16 mouse cellular contexts compared by ENCODE assay signal in genomic region chr10:128495903-128496302, GRCm38 (mm10). TPM values are rescaled to one million over a fixed set of nuclear protein-coding genes. Genes with fewer than 3 reads are reported as not detected.
DNase-seq lines count a peak whose midpoint lies in the region; ATAC-seq and TF ChIP-seq lines count a peak whose summit lies in the region.
"Had no signal": no experiment of that assay in that cellular context is flagged by ENCODE, and none has a peak within 500 bp of the region (broad histone marks: within the 10 kb centered on the region; RNA-seq: fewer than 3 reads in every experiment).

No protein-coding gene starts in this region.

- H3K9ac ChIP-seq in kidney, postnatal 0 days (ENCODE audit: low read depth, low read length) = 0 out of 2 replicates have a peak overlapping the region, but pooled peaks have one; percentile 24
- H3K9ac ChIP-seq in liver, embryonic 15.5 days = no peak overlapping the region
- H3K9ac ChIP-seq: midbrain, embryonic 12.5 days had no signal

- H3K4me1 ChIP-seq in kidney, postnatal 0 days (replicated peaks; ENCODE audit: insufficient read depth, low read length) = peaks cover 26% of the 10 kb centered on the region
- H3K4me1 ChIP-seq in kidney, adult 2 months (ENCODE audit: control insufficient read depth, insufficient read depth, low read length) = peaks cover 27% of the 10 kb centered on the region
- H3K4me1 ChIP-seq in liver, embryonic 15.5 days (replicated peaks) = peaks cover 82% of the 10 kb centered on the region

- TF ChIP-seq CTCF in gastrocnemius, adult 2 months (IDR thresholded peaks at IDR 0.05) = no peak
- TF ChIP-seq CTCF in kidney, postnatal 0 days (IDR thresholded peaks at IDR 0.05; ENCODE audit: low read depth) = no peak
- no peak for TF ChIP-seq CTCF in kidney, adult 2 months (conservative IDR thresholded peaks at IDR 0.05; ENCODE audit: insufficient read depth, insufficient read length, low read depth, low read length)

- WGBS in kidney, postnatal 0 days = 72% methylated on average over 4 of the region's 4 CpGs
- WGBS in kidney, adult 2 months = 86% methylated on average over 4 of the region's 4 CpGs
- 59% methylated on average over 4 of the region's 4 CpGs for WGBS in liver, embryonic 15.5 days (ENCODE audit: insufficient replicate concordance)

- no peak overlapping the region for H3K4me2 ChIP-seq in kidney, postnatal 0 days (ENCODE audit: low read length)
- no peak overlapping the region for H3K4me2 ChIP-seq in liver, embryonic 15.5 days
- H3K4me2 ChIP-seq: midbrain, embryonic 12.5 days had no signal

- no peak overlapping the region for H3K4me3 ChIP-seq in gastrocnemius, adult 2 months
- H3K4me3 ChIP-seq in kidney, postnatal 0 days (replicated peaks; ENCODE audit: low read depth, low read length) = no peak overlapping the region
- H3K4me3 ChIP-seq in kidney, adult 2 months (ENCODE audit: insufficient read depth, low read depth, low read length) = no peak overlapping the region
- H3K4me3 ChIP-seq in liver, embryonic 15.5 days (replicated peaks) = no peak overlapping the region
- H3K4me3 ChIP-seq: midbrain, embryonic 12.5 days had no signal

- peaks cover 5% of the 10 kb centered on the region; the same call in 1 of the 2 replicates for H3K36me3 ChIP-seq in kidney, postnatal 0 days (ENCODE audit: insufficient read depth, low read length)
- H3K36me3 ChIP-seq in kidney, adult 2 months (ENCODE audit: control insufficient read depth, insufficient read depth, low read length) = no peaks in the 10 kb centered on the region; the same call in 1 of the 2 replicates
- H3K36me3 ChIP-seq in liver, embryonic 15.5 days (replicated peaks) = peaks cover 12% of the 10 kb centered on the region

- TF ChIP-seq POLR2A in kidney, adult 2 months (IDR thresholded peaks at IDR 0.05; ENCODE audit: low read depth, low read length) = no peak

- intact Hi-C loops in gastrocnemius, adult 2 months (cut with DNase I) = loop anchor here (2.0 kb wide), 1 partner anchor 51 kb away; the partner anchor contains the start of gene Zc3h10

- DNase-seq in gastrocnemius, adult 2 months = no peak
- no peak for DNase-seq in gastrocnemius, postnatal 4 days (ENCODE audit: low spot score in 2 of 2)
- no peak for DNase-seq in kidney, postnatal 0 days (ENCODE audit: low spot score)
- no peak for DNase-seq in kidney, adult 2 months
- peak; percentile 37 for DNase-seq in MEL-GATA-1-ER (ENCODE audit: extremely low read depth, low read depth)
- DNase-seq in right cerebral cortex, postnatal 10 days (ENCODE audit: low spot score in 2 of 2) = no peak
- DNase-seq in right cerebral cortex, postnatal 25 days = no peak
- DNase-seq: adrenal gland, adult 2 months; right cerebral cortex, postnatal 14 days; thymus, adult 2 months had no signal

- ATAC-seq in kidney, postnatal 0 days (replicated peaks; ENCODE audit: low FRiP score, low read depth) = no peak
- no peak for ATAC-seq in liver, embryonic 15.5 days (ENCODE audit: insufficient read depth)
- ATAC-seq: hindbrain, postnatal 0 days; intestine, postnatal 0 days had no signal

- H3K27me3 ChIP-seq in kidney, postnatal 0 days (ENCODE audit: insufficient read depth, low read length) = no peaks in the 10 kb centered on the region
- H3K27me3 ChIP-seq in kidney, adult 2 months (replicated peaks; ENCODE audit: control insufficient read depth, insufficient read depth, low read length) = no peaks in the 10 kb centered on the region
- H3K27me3 ChIP-seq in liver, embryonic 15.5 days = no peaks in the 10 kb centered on the region

- peak overlapping the region; percentile 46 for H3K27ac ChIP-seq in gastrocnemius, adult 2 months
- H3K27ac ChIP-seq in kidney, postnatal 0 days = no peak overlapping the region
- no peak overlapping the region for H3K27ac ChIP-seq in kidney, adult 2 months (ENCODE audit: insufficient read depth, low read depth, low read length)
- H3K27ac ChIP-seq in liver, embryonic 15.5 days (replicated peaks) = peak overlapping the region; percentile 94; the same call in 1 of the 2 replicates
- H3K27ac ChIP-seq: forebrain, embryonic 10.5 days; hindbrain, embryonic 10.5 days; midbrain, embryonic 12.5 days had no signal

- H3K9me3 ChIP-seq in kidney, postnatal 0 days (replicated peaks; ENCODE audit: low read length) = no peaks in the 10 kb centered on the region
- no peaks in the 10 kb centered on the region for H3K9me3 ChIP-seq in liver, embryonic 15.5 days (replicated peaks)
- H3K9me3 ChIP-seq: forebrain, embryonic 10.5 days; hindbrain, embryonic 10.5 days; midbrain, embryonic 12.5 days had no signal

RNA-seq across cellular contexts. Expression of gene Myl6, which starts 2.0 kb away (rescaled TPM):
- 100 to 1,000 TPM; 171 to 179 TPM for total RNA-seq in gastrocnemius, adult 2 months (2021)
- 100 to 1,000 TPM; 485 to 542 TPM for total RNA-seq in gastrocnemius, postnatal 4 days (2021)
- 1,410 and 1,495 TPM in 2 replicates for polyA plus RNA-seq in kidney, postnatal 0 days (2015; fragmentation: Nextera tagmentation; extraction: Ambion mirVana)
- 897 and 1,416 TPM in 2 replicates for polyA plus RNA-seq in kidney, adult 2 months (2012; rRNA removed)
- 483 and 484 TPM in 2 replicates for polyA plus RNA-seq in liver, embryonic 15.5 days (2015; fragmentation: Nextera tagmentation; extraction: Ambion mirVana)

RNA-seq across cellular contexts. Expression of gene Myl6b, which starts 2.6 kb away (rescaled TPM):
- total RNA-seq in gastrocnemius, adult 2 months (2021) = 10 to 100 TPM in 1 of 2 experiments, 1 to 10 TPM in 1; 6.5 to 17.8 TPM
- total RNA-seq in gastrocnemius, postnatal 4 days (2021) = 100 to 1,000 TPM; 119 to 139 TPM
- polyA plus RNA-seq in kidney, postnatal 0 days (2015; fragmentation: Nextera tagmentation; extraction: Ambion mirVana) = 3.2 and 3.7 TPM in 2 replicates
- polyA plus RNA-seq in kidney, adult 2 months (2012; rRNA removed) = 8.4 and 10.6 TPM in 2 replicates
- polyA plus RNA-seq in liver, embryonic 15.5 days (2015; fragmentation: Nextera tagmentation; extraction: Ambion mirVana) = 1.4 and 1.7 TPM in 2 replicates

RNA-seq across cellular contexts. Expression of gene Esyt1, which starts 29.8 kb away (rescaled TPM):
- 10 to 100 TPM; 13.7 to 14.3 TPM for total RNA-seq in gastrocnemius, adult 2 months (2021)
- total RNA-seq in gastrocnemius, postnatal 4 days (2021) = 10 to 100 TPM; 49.6 to 50.5 TPM
- 15.9 TPM in 2 replicates for polyA plus RNA-seq in kidney, postnatal 0 days (2015; fragmentation: Nextera tagmentation; extraction: Ambion mirVana)
- polyA plus RNA-seq in kidney, adult 2 months (2012; rRNA removed) = 24.5 and 25.5 TPM in 2 replicates
- polyA plus RNA-seq in liver, embryonic 15.5 days (2015; fragmentation: Nextera tagmentation; extraction: Ambion mirVana) = 11.8 and 12.6 TPM in 2 replicates

RNA-seq across cellular contexts. Expression of gene Smarcc2, which starts 36.9 kb away (rescaled TPM):
- 10 to 100 TPM; 46.5 to 53.2 TPM for total RNA-seq in gastrocnemius, adult 2 months (2021)
- 10 to 100 TPM; 90.8 to 91.2 TPM for total RNA-seq in gastrocnemius, postnatal 4 days (2021)
- 40.5 and 44.9 TPM in 2 replicates for polyA plus RNA-seq in kidney, postnatal 0 days (2015; fragmentation: Nextera tagmentation; extraction: Ambion mirVana)
- 81.3 and 81.4 TPM in 2 replicates for polyA plus RNA-seq in kidney, adult 2 months (2012; rRNA removed)
- 23.5 and 23.6 TPM in 2 replicates for polyA plus RNA-seq in liver, embryonic 15.5 days (2015; fragmentation: Nextera tagmentation; extraction: Ambion mirVana)

RNA-seq across cellular contexts. Expression of gene Zc3h10, which starts 51.7 kb away (rescaled TPM):
- 1 to 10 TPM; 4.2 to 6.5 TPM for total RNA-seq in gastrocnemius, adult 2 months (2021)
- total RNA-seq in gastrocnemius, postnatal 4 days (2021) = 1 to 10 TPM; 6.7 to 9.9 TPM
- polyA plus RNA-seq in kidney, postnatal 0 days (2015; fragmentation: Nextera tagmentation; extraction: Ambion mirVana) = 13.7 and 16.9 TPM in 2 replicates
- 10.0 and 11.3 TPM in 2 replicates for polyA plus RNA-seq in kidney, adult 2 months (2012; rRNA removed)
- polyA plus RNA-seq in liver, embryonic 15.5 days (2015; fragmentation: Nextera tagmentation; extraction: Ambion mirVana) = 4.9 and 5.8 TPM in 2 replicates

Comparison
In these comparisons a context has a peak if more than half of its experiments do, and no peak if none do; other contexts are left out.
1. H3K27ac ChIP-seq: peak in gastrocnemius, adult 2 months (single experiment) and liver, embryonic 15.5 days (single experiment); none in kidney, postnatal 0 days (single experiment) and kidney, adult 2 months (single experiment).